Mouse (Mus musculus) stomach, embryonic 16.5 days (tissue): ENCODE data around the gene Adprh. TPM values are rescaled to one million over a fixed set of nuclear protein-coding genes. Genes with fewer than 3 reads are reported as not detected.

Experiments used
- ATAC-seq: fragments of 200-750 bp; cut with Nextera tagmentation; 2 replicates; pipeline ENCODE4 v1.8.0; 2017; ENCODE audit warnings: moderate number of reproducible peaks, moderate TSS enrichment; ENCODE audit not compliant: insufficient read depth, low FRiP score
- H3K27ac ChIP-seq: fragments of 300-500 bp; sonication (generic); 2 replicates; pipeline ENCODE4 v1.5.1; 2014; ENCODE audit warnings: low read length
- H3K27me3 ChIP-seq: fragments of 300-500 bp; sonication (generic); 2 replicates; pipeline ENCODE4 v1.6.1; 2014; ENCODE audit warnings: low read length, control low read depth, mixed read lengths; ENCODE audit not compliant: control insufficient read depth, insufficient read depth
- H3K36me3 ChIP-seq: fragments of 300-500 bp; sonication (generic); 2 replicates; pipeline ENCODE4 v1.6.1; 2014; ENCODE audit warnings: low read length; ENCODE audit not compliant: control insufficient read depth, insufficient read depth
- H3K4me1 ChIP-seq: fragments of 300-500 bp; sonication (generic); 2 replicates; pipeline ENCODE4 v1.6.1; 2014; ENCODE audit warnings: low read length, control low read depth, mixed read lengths; ENCODE audit not compliant: control insufficient read depth, insufficient read depth
- H3K4me2 ChIP-seq: fragments of 300-500 bp; sonication (generic); 2 replicates; pipeline ENCODE4 v1.6.1; 2014; ENCODE audit warnings: low read depth, low read length, mixed read lengths
- H3K4me3 ChIP-seq: fragments of 300-500 bp; sonication (generic); replicated peaks from 2 replicates; pipeline ENCODE4 v1.5.1; 2014; ENCODE audit warnings: mild to moderate bottlenecking, low read length
- H3K9ac ChIP-seq: fragments of 300-500 bp; sonication (generic); 2 replicates; pipeline ENCODE4 v1.6.1; 2014; ENCODE audit warnings: low read length
- H3K9me3 ChIP-seq: fragments of 300-500 bp; sonication (generic); replicated peaks from 2 replicates; pipeline ENCODE4 v1.6.1; 2016; ENCODE audit warnings: low read length, control low read depth; ENCODE audit not compliant: control insufficient read depth
- WGBS: fragments of 180-500 bp; shearing (Covaris S2); extraction: QIAGEN DNeasy Blood & Tissue Kit; methylation state at CpG from one replicate; pipeline ENCODE4 v1.1.7; 2014; 5-methylcytosine and 5-hydroxymethylcytosine counted together
- polyA plus RNA-seq: library from polyadenylated mRNA; unstranded; fragments of >200 nt; fragmentation: Nextera tagmentation; extraction: Ambion mirVana; gene quantifications from 2 replicates; pipeline ENCODE4 v1.2.1, GENCODE M21; 2015

The Adprh gene
- polyA plus RNA-seq, 1 experiment from 2014 or later, result 79.4 TPM

DNA sequence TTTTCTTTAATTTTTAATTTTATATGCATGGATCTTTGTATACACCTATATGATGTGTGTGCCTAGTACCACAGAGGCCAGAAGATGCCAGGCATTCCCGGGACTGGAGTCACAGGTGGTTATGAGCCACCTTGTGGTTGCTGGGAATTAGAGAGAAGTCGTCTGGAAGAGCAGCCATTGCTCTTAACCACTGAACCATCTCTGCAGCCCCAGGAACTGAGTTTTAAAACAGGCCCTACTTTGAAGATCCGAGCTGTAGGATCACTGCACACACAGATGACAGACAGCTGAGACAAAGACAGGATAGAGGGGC is 16.2 kb upstream of the Adprh start:
- no peaks in the 10 kb centered on the region for H3K36me3 ChIP-seq
- 41% methylated on average over 3 of the region's 3 CpGs for WGBS
- no peak overlapping the region for H3K27ac ChIP-seq

DNA sequence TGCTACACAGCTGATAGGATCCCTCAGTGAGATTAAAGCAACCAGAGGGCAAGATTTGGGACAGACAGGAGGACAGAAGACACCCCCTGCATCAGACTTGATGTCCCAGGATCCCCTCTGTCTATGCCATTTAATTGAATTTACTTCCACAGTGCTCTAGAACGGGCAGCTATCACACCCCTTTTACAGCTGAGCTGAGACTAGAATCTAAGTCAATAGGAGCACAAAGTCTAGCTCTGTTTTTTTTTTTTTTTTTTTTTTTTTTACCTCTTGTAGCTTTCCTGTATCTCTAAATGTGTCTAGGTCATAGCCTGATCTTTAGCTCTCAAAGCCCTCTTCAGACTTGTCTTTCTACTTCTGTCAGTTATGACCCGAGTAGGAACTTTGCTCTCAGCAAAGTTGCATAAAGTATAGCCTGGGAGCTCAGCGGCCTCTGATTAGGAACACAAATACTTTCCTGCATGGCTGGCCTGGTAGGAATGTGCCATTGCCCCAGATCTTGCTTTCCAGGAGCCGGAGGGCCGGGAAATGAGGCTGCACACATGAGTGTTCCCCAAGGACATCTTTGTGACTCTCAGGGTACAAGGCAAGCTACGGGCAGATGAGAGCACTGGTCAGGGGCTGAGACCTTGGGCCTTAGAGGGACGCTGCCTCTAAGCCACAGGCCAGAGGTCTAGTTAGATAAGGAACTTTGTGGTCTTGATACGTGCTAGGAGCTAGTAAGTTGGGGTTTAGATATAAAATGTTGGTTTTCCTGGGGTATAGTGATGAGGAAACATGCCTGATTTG is 15.6 kb upstream of the Adprh start:
- WGBS, result 63% methylated on average over 8 of the region's 8 CpGs
- Histone ChIP-seq H3K4me1 (no peaks in the 10 kb centered on the region), H3K27me3 (no peaks in the 10 kb centered on the region), H3K9ac (no peak overlapping the region), H3K4me2 (no peak overlapping the region), H3K9me3 (no peaks in the 10 kb centered on the region), H3K27ac (no peak overlapping the region), H3K36me3 (no peaks in the 10 kb centered on the region), H3K4me3 (no peak overlapping the region)
- no peak for ATAC-seq

More for the DNA sequence above, 16.2 kb upstream of the Adprh start:
- no peaks in the 10 kb centered on the region for H3K4me1 ChIP-seq
- H3K27me3 ChIP-seq, result no peaks in the 10 kb centered on the region
- no peak for ATAC-seq
- no peak overlapping the region for H3K4me2 ChIP-seq
- H3K9me3 ChIP-seq, result no peaks in the 10 kb centered on the region
- no peak overlapping the region for H3K9ac ChIP-seq
- no peak overlapping the region for H3K4me3 ChIP-seq

GRCm38 (mm10) chr16:38467091-38467916 is 14.8 kb upstream of the Adprh start:
- Histone ChIP-seq H3K9me3 (no peaks in the 10 kb centered on the region), H3K27ac (no peak overlapping the region), H3K4me1 (no peaks in the 10 kb centered on the region), H3K27me3 (no peaks in the 10 kb centered on the region), H3K9ac (peak overlapping the region; percentile 26; the same call in 1 of the 2 replicates), H3K4me3 (no peak overlapping the region), H3K4me2 (no peak overlapping the region), H3K36me3 (no peaks in the 10 kb centered on the region)
- no peak for ATAC-seq
- 79% methylated on average over 13 of the region's 13 CpGs for WGBS

DNA sequence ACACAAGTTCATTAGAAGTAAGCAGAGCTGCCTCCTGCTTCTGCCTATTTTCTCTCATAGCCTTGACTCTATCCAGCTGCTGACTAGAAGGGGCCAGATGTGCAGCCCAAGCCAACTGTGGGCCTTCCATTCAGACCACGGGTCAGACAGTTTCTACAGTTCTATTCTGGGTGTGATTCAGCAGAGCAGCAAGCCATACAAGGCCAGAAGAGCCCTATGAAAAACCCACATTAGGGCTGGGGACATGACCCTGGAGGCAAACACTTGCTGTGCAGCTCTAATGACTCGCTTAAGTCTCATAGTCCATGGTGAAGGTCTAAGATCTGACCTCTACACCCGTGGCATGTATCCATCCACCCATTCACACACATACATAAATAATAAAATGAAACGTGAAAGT is 13.6 kb upstream of the Adprh start:
- Histone ChIP-seq H3K9ac (no peak overlapping the region), H3K4me1 (no peaks in the 10 kb centered on the region), H3K4me3 (no peak overlapping the region), H3K4me2 (no peak overlapping the region), H3K9me3 (no peaks in the 10 kb centered on the region), H3K27ac (no peak overlapping the region), H3K27me3 (no peaks in the 10 kb centered on the region), H3K36me3 (no peaks in the 10 kb centered on the region)
- WGBS, result 73% methylated on average over 4 of the region's 4 CpGs
- ATAC-seq, result no peak

GRCm38 (mm10) chr16:38463305-38463704 is 10.8 kb upstream of the Adprh start:
- Histone ChIP-seq H3K9me3 (no peaks in the 10 kb centered on the region), H3K4me3 (no peak overlapping the region), H3K4me2 (no peak overlapping the region), H3K36me3 (no peaks in the 10 kb centered on the region), H3K9ac (no peak overlapping the region), H3K27me3 (no peaks in the 10 kb centered on the region), H3K4me1 (no peaks in the 10 kb centered on the region), H3K27ac (no peak overlapping the region)
- ATAC-seq, result no peak
- WGBS, result 83% methylated on average over 5 of the region's 5 CpGs

DNA sequence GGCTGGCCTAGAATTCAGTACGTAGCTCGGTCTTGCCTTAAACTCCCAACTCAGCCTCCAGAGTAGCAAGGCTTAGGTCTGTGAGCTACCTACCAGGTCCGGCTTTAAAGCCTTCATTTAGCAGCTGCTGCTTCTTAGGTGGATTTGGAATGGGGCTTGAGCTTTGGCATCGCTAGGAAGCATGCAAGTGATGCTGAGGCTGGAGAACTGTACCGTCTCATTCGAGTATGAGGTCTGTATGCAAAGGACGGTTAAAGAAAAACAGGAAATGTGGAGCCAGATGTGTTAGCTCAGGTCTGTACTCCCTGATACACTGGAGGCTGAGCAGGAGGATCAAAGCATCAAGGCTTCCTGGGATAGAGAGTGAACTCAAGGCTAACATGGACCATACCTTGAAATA is 9.7 kb upstream of the Adprh start:
- Histone ChIP-seq H3K4me2 (no peak overlapping the region), H3K4me3 (no peak overlapping the region), H3K4me1 (no peaks in the 10 kb centered on the region), H3K27me3 (no peaks in the 10 kb centered on the region), H3K9ac (no peak overlapping the region), H3K9me3 (no peaks in the 10 kb centered on the region), H3K27ac (no peak overlapping the region), H3K36me3 (no peaks in the 10 kb centered on the region)
- no peak for ATAC-seq
- WGBS, result 72% methylated on average over 7 of the region's 7 CpGs

DNA sequence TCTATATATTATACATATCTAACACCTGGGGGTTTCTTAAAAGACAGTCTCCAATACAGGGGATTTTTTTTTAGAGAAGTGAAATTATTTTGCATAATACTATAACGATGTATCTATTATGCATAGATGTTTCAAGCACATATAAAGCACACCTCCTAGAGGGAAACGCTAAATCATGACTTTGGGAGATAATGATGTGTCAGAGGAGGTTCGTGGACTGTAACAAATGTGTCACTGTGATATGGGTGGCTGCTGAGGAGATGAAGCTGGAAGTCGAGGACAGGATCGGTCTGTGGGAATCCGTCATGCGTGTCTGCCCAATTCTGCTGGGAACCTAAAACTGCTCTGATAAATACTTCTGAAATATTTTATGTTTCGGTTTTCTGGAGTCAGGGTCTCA is 9.2 kb upstream of the Adprh start:
- H3K4me1 ChIP-seq, result no peaks in the 10 kb centered on the region
- no peak overlapping the region for H3K9ac ChIP-seq
- WGBS, result 76% methylated on average over 8 of the region's 8 CpGs
- H3K9me3 ChIP-seq, result no peaks in the 10 kb centered on the region
- H3K4me3 ChIP-seq, result no peak overlapping the region
- H3K36me3 ChIP-seq, result no peaks in the 10 kb centered on the region
- H3K27me3 ChIP-seq, result no peaks in the 10 kb centered on the region
- ATAC-seq, result no peak
- H3K27ac ChIP-seq, result no peak overlapping the region
- no peak overlapping the region for H3K4me2 ChIP-seq

DNA sequence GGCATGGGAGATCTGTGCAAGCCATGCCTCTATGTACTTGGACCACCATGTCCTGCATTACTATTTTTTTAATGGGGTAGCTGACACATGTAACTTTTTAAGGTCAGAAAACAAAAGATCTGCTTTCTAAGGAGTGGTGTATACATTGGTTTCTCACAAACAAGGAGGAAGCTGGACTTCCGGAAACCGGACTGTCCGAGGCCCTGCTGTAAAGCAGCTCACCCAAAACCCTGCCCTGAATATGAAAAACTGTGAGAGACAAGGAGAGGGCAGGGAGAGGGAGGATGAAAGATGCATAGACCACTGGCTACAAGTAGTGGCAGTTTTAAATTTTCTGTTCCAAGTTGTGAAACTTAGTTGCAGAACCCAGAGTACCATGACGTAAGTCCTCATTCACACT is 7.5 kb upstream of the Adprh start:
- Histone ChIP-seq H3K27ac (no peak overlapping the region), H3K4me2 (no peak overlapping the region), H3K36me3 (no peaks in the 10 kb centered on the region), H3K4me1 (no peaks in the 10 kb centered on the region), H3K4me3 (no peak overlapping the region), H3K27me3 (no peaks in the 10 kb centered on the region), H3K9me3 (no peaks in the 10 kb centered on the region), H3K9ac (no peak overlapping the region)
- no peak for ATAC-seq
- 91% methylated on average over 4 of the region's 4 CpGs for WGBS

- peak overlapping the region; percentile 61 for H3K27ac ChIP-seq
Measured at GRCm38 (mm10) chr16:38458600-38459280, 6.2 kb upstream of the Adprh start.

More at GRCm38 (mm10) chr16:38458600-38459280, 6.2 kb upstream of the Adprh start:
- no peaks in the 10 kb centered on the region for H3K9me3 ChIP-seq
- 0 out of 2 replicates have a peak overlapping the region, but pooled peaks have one; percentile 9 for H3K4me2 ChIP-seq
- ATAC-seq, result peak; percentile 82
- H3K4me3 ChIP-seq, result 0 out of 2 replicates have a peak overlapping the region, but pooled peaks have one; percentile 1
- no peaks in the 10 kb centered on the region for H3K4me1 ChIP-seq
- WGBS, result 64% methylated on average over 6 of the region's 6 CpGs
- no peaks in the 10 kb centered on the region for H3K36me3 ChIP-seq
- no peaks in the 10 kb centered on the region for H3K27me3 ChIP-seq
- no peak overlapping the region for H3K9ac ChIP-seq
